Mouse (Mus musculus) kidney, embryonic 14.5 days (tissue): Measurements from ENCODE around the gene 4930502E18Rik. TPM values are rescaled to one million over a fixed set of nuclear protein-coding genes. Genes with fewer than 3 reads are reported as not detected.
"Not testable (repeated sequence)": the region's sequence is repeated elsewhere in the genome, so short reads cannot be mapped to it uniquely, and the experiment has no call there.

Experiments
- ATAC-seq: fragments of 200-750 bp; cut with Nextera tagmentation; 2 replicates; pipeline ENCODE4 v1.8.0; 2017; ENCODE audit warnings: moderate number of reproducible peaks, mild to moderate bottlenecking, moderate TSS enrichment, moderate library complexity; ENCODE audit not compliant: low FRiP score, low TSS enrichment
- H3K27ac ChIP-seq: fragments of 300-500 bp; sonication (generic); 2 replicates; pipeline ENCODE4 v1.5.1; 2014; ENCODE audit warnings: low read depth, mild to moderate bottlenecking, low read length, moderate library complexity, mixed read lengths
- H3K27me3 ChIP-seq: fragments of 300-500 bp; sonication (generic); 2 replicates; pipeline ENCODE4 v1.6.1; 2014; ENCODE audit warnings: mild to moderate bottlenecking, low read length; ENCODE audit not compliant: control insufficient read depth, insufficient read depth
- H3K36me3 ChIP-seq: fragments of 300-500 bp; sonication (generic); 2 replicates; pipeline ENCODE4 v1.6.1; 2014; ENCODE audit warnings: low read length, mixed read lengths; ENCODE audit not compliant: control insufficient read depth, insufficient read depth
- H3K4me1 ChIP-seq: fragments of 300-500 bp; sonication (generic); 2 replicates; pipeline ENCODE4 v1.6.1; 2014; ENCODE audit warnings: low read length, mixed read lengths; ENCODE audit not compliant: control insufficient read depth, insufficient read depth
- H3K4me2 ChIP-seq: fragments of 300-500 bp; sonication (generic); replicated peaks from 2 replicates; pipeline ENCODE4 v1.6.1; 2014; ENCODE audit warnings: low read depth, mild to moderate bottlenecking, low read length
- H3K4me3 ChIP-seq: fragments of 300-500 bp; sonication (generic); 2 replicates; pipeline ENCODE4 v1.5.1; 2014; ENCODE audit warnings: mild to moderate bottlenecking, low read length
- H3K9ac ChIP-seq: fragments of 300-500 bp; sonication (generic); 2 replicates; pipeline ENCODE4 v1.6.1; 2014; ENCODE audit warnings: low read depth, mild to moderate bottlenecking, low read length, moderate library complexity
- H3K9me3 ChIP-seq: fragments of 300-500 bp; sonication (generic); 2 replicates; pipeline ENCODE4 v1.6.1; 2016; ENCODE audit warnings: low read length; ENCODE audit not compliant: control insufficient read depth
- WGBS: fragments of 180-500 bp; shearing (Covaris S2); extraction: QIAGEN DNeasy Blood & Tissue Kit; methylation state at CpG from one replicate; pipeline ENCODE4 v1.1.7; 2014; 5-methylcytosine and 5-hydroxymethylcytosine counted together
- polyA plus RNA-seq: library from polyadenylated mRNA; unstranded; fragments of >200 nt; fragmentation: Nextera tagmentation; extraction: Ambion mirVana; gene quantifications from 2 replicates; pipeline ENCODE4 v1.2.1, GENCODE M21; 2014

Gene 4930502E18Rik
- 0.80 and 1.4 TPM in 2 replicates for polyA plus RNA-seq

- no peaks in the 10 kb centered on the region for H3K9me3 ChIP-seq
- H3K4me2 ChIP-seq = no peak within 1 kb of the TSS
- no peak within 1 kb of the TSS for H3K27ac ChIP-seq
- no peak within 1 kb of the TSS for H3K9ac ChIP-seq
- WGBS = 83% methylated on average over 11 of the region's 11 CpGs
- H3K27me3 ChIP-seq = no peaks in the 10 kb centered on the region
- ATAC-seq = no peak
- no peaks in the 10 kb centered on the region for H3K36me3 ChIP-seq
- no peak within 1 kb of the TSS for H3K4me3 ChIP-seq
- H3K4me1 ChIP-seq = no peaks in the 10 kb centered on the region
These were observed at the start of gene 4930502E18Rik for GRCm38 (mm10) chrX:53724596-53724995. Gene 4930502E18Rik, plus strand, starts transcription at chrX:53724826.

DNA sequence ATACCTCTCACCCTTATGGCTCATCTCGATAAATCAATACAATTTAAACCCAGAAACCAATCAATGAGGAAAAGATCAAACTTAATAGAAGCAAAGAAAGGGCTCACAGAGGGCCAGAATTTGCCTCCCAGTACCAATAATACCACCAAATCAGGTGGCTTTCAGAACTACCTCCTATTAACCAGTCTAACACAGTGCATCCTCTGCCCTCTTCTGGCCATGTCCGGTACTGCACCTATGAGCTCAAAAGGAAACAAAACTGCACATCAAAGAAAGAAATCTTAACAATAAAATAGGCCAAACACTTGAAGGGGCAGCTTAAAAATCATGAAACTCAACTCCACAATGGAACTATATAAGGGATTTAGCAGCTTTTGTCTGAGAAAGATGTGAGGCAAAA, 47.7 kb upstream of the 4930502E18Rik start:
- not testable (repeated sequence) for H3K4me2 ChIP-seq, H3K36me3 ChIP-seq, H3K9me3 ChIP-seq, H3K4me1 ChIP-seq, H3K27ac ChIP-seq, H3K4me3 ChIP-seq, ATAC-seq, H3K27me3 ChIP-seq, H3K9ac ChIP-seq
- WGBS = 55% methylated on average over 2 of the region's 2 CpGs

DNA sequence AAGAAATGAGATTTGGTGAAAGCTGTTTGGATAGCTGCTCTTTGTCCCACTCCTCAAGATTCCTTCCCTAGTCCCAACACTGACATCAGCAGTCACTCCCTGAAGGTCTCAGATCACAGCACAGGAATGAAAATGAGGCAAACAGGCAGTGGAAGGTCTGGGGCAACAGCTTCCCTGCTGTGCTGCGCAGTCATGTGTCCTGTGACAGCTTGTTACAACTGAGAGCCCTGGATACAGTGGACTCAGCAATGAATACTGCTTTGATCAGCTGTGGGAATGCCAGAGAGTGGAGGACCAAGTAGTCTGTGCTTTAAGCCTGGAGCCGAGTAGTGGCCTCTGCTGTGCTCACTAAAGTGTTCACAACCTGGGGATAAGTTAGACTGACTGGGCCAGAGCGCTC, 42.0 kb upstream of the 4930502E18Rik start:
- not testable (repeated sequence) for H3K9ac ChIP-seq, H3K9me3 ChIP-seq, H3K36me3 ChIP-seq, H3K27ac ChIP-seq, H3K4me1 ChIP-seq, H3K4me2 ChIP-seq, H3K4me3 ChIP-seq, H3K27me3 ChIP-seq
- WGBS = 29% methylated on average over 1 of the region's 3 CpGs
- peak; percentile 62; the same call in 1 of the 2 replicates for ATAC-seq

DNA sequence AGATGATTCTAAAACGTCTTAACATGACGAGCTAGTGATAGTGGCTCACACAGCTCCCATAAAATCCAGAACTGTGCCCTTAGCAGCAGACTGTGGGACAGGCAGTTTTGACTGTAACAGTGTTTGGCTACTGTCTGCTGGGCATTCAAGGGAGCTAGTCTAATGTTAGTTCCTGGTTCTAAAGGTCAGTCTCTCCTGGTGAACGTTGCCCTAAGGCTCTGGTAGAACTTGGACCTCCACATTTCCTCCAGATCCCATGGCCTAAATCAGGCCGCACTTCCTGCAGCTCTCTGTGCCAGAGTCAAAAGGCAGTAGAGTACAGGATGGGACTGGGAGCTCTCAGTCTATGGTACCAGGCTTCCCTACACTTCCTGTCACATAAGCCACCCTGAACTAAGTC, 40.0 kb upstream of the 4930502E18Rik start:
- not testable (repeated sequence) for ATAC-seq, H3K4me1 ChIP-seq, H3K9ac ChIP-seq, H3K27me3 ChIP-seq, H3K4me2 ChIP-seq, H3K4me3 ChIP-seq, H3K27ac ChIP-seq, H3K9me3 ChIP-seq, H3K36me3 ChIP-seq
- whole genome bisulfite sequencing = 69% methylated on average over 2 of the region's 4 CpGs

DNA sequence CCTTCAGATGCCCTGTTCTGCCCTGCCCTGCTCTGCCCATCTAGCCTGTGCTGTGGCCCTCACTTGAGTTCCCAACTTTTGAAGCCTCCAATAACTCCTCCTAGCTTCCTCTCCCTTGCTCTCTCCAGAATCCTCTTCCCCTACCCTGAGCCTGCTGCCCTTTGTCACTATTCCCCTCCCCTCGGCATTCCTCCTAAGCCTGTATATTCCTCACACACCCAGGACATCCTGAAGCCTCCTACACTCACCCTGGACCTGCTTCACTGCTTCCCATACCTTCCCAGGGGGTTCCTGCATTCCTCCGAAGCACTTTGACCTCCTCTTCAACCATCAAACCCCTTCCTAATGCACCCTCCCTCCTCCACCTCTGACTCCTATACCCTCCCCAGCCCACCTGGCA, 32.6 kb upstream of the 4930502E18Rik start:
- Histone ChIP-seq H3K4me1 (no peaks in the 10 kb centered on the region), H3K4me2 (no peak overlapping the region), H3K36me3 (no peaks in the 10 kb centered on the region), H3K9me3 (no peaks in the 10 kb centered on the region), H3K27me3 (no peaks in the 10 kb centered on the region), H3K4me3 (no peak overlapping the region), H3K9ac (no peak overlapping the region), H3K27ac (no peak overlapping the region)
- ATAC-seq = no peak
- 41% methylated on average over 2 of the region's 2 CpGs for whole genome bisulfite sequencing

DNA sequence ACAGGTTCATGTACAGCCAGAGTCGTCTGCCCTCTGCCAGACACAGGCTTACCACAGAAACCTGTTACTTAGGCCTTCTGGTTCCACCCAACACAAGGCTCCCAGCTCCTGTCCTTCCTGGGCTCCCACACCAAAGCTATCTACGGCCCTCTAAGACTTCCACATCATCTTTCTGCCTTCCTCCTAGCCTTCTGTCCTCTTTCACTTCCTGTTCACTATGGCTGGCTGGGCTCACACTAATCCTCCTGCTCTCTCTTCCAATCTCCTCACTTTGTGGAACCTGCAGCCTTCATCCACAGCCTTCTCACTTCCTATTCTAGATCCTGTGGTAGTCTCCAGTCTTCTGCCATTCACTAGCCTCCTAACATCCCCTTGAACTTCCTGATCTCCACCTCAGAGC, 31.5 kb upstream of the 4930502E18Rik start:
- no peaks in the 10 kb centered on the region for H3K36me3 ChIP-seq
- WGBS = 78% methylated on average over 2 of the region's 2 CpGs
- ATAC-seq = no peak
- H3K4me2 ChIP-seq = no peak overlapping the region
- no peak overlapping the region for H3K4me3 ChIP-seq
- no peaks in the 10 kb centered on the region for H3K4me1 ChIP-seq
- no peaks in the 10 kb centered on the region for H3K9me3 ChIP-seq
- no peak overlapping the region for H3K27ac ChIP-seq
- H3K27me3 ChIP-seq = no peaks in the 10 kb centered on the region
- H3K9ac ChIP-seq = no peak overlapping the region

DNA sequence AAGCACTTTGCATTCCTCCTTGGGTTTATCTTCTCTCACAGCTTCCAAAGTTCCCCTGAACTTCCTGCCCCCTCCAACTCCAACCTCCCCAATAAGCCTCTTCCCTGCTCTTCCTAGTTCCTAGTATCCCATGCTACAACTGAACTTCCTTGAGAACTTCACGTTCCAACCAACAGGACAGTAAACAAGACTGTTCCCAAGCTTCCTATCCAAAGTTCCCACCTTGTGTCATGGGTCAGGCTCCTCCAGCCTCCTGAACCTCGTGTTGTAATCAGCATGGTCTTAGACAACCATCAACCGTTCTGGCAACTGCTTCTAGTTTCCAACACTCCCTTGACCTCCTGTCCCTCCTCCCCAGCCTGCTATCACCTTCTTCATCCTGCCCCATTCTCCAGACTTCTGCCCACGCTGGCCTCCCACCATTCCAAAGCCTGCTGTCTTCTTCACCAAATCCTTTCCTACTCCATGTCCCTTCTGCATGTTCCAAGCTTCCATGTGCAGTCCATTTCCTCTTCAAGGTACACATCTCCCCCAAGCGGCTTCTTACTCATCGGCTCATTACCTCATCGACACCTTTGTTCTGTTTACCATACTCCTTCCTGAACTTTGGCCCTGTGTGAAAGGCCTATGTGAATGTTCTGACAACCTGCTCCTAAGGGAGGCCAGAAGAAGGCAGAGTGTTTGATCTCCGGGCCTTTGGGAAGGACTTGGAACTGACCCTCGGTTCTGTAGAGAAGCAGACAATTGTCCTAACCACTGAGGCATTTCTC, 30.4 kb upstream of the 4930502E18Rik start:
- H3K4me1 ChIP-seq = no peaks in the 10 kb centered on the region
- H3K9ac ChIP-seq = no peak overlapping the region
- WGBS = 74% methylated on average over 9 of the region's 9 CpGs
- no peak overlapping the region for H3K4me2 ChIP-seq
- no peak overlapping the region for H3K27ac ChIP-seq
- H3K4me3 ChIP-seq = no peak overlapping the region
- no peaks in the 10 kb centered on the region for H3K36me3 ChIP-seq
- no peak for ATAC-seq
- no peaks in the 10 kb centered on the region for H3K27me3 ChIP-seq
- H3K9me3 ChIP-seq = no peaks in the 10 kb centered on the region

GRCm38 (mm10) chrX:53699225-53699624, 25.4 kb upstream of the 4930502E18Rik start:
- Histone ChIP-seq H3K27me3 (no peaks in the 10 kb centered on the region), H3K4me1 (no peaks in the 10 kb centered on the region), H3K9me3 (no peaks in the 10 kb centered on the region), H3K9ac (no peak overlapping the region), H3K4me3 (no peak overlapping the region), H3K4me2 (no peak overlapping the region), H3K36me3 (no peaks in the 10 kb centered on the region), H3K27ac (no peak overlapping the region)
- no peak for ATAC-seq
- 78% methylated on average over 2 of the region's 2 CpGs for WGBS

- no peaks in the 10 kb centered on the region for H3K4me1 ChIP-seq
- no peaks in the 10 kb centered on the region for H3K27me3 ChIP-seq
- no peak overlapping the region for H3K4me3 ChIP-seq
- no peak overlapping the region for H3K4me2 ChIP-seq
- H3K36me3 ChIP-seq = no peaks in the 10 kb centered on the region
- 62% methylated on average over 3 of the region's 3 CpGs for WGBS
- H3K9me3 ChIP-seq = no peaks in the 10 kb centered on the region
- ATAC-seq = no peak
- H3K27ac ChIP-seq = no peak overlapping the region
- H3K9ac ChIP-seq = no peak overlapping the region
These were observed 22.0 kb upstream of the 4930502E18Rik start for GRCm38 (mm10) chrX:53702673-53703072.
